Mouse (Mus musculus) ES-Bruce4 (cell line): ENCODE results near the gene Il25.
"Not testable (repeated sequence)": the region's sequence is repeated elsewhere in the genome, so short reads cannot be mapped to it uniquely, and the experiment has no call there.

Experiments
- CTCF ChIP-seq: IDR thresholded peaks from one replicate; pipeline ENCODE4 v1.8.1; 2011; ENCODE audit warnings: low read depth, low read length
- EP300 ChIP-seq: IDR thresholded peaks from 2 replicates; pipeline ENCODE4 v1.6.1; 2011; ENCODE audit warnings: low read depth, low read length; ENCODE audit not compliant: insufficient read depth
- POLR2A ChIP-seq: IDR thresholded peaks from one replicate; pipeline ENCODE4 v1.8.1; 2011; ENCODE audit warnings: low read length; ENCODE audit not compliant: insufficient read depth

DNA sequence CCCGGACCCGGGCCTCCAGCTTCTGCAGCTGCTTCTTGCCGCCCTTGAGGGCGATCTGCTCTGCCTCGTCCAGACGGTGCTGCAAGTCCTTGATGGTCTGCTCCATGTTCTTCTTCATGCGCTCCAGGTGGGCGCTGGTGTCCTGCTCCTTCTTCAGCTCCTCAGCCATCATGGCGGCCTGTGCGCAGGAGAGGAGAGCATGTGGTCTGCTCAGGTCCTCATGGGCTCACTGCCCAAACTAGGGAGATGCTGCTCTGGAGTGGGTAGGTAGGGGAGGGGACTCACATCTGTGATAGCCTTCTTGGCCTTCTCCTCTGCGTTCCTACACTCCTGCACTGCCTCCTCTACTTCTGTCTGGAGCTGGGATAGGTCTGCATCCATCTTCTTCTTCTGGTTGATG, 40.3 kb downstream of the Il25 start:
- TF ChIP-seq CTCF, EP300, POLR2A: not testable (repeated sequence)
